Mouse (Mus musculus) left cerebral cortex, postnatal 4 days (tissue): ENCODE measurements around the gene Tcf20. TPM values are rescaled to one million over a fixed set of nuclear protein-coding genes. Genes with fewer than 3 reads are reported as not detected.

Experiments used
- DNase-seq: peaks from one replicate; pipeline ENCODE4 v3.0.0-alpha.2; 2022
- intact Hi-C: fragments of 180-260 bp; cut with DNase I; formaldehyde crosslinking; loops from one replicate; pipeline ENCODE4 v1.15.1; 2025
- microRNA-seq: library from miRNA; unstranded; fragments of <30 nt; microRNA quantifications from one replicate; pipeline ENCODE4 v1.2.0, GENCODE M21; 2022
- total RNA-seq, 2 experiments: library from RNA; stranded (reverse); gene quantifications; 2 replicates each; pipeline ENCODE4 v1.2.3; 2021

Gene Tcf20
- total RNA-seq, 2 experiments from 2014 or later, result 142 to 145 TPM

DNA sequence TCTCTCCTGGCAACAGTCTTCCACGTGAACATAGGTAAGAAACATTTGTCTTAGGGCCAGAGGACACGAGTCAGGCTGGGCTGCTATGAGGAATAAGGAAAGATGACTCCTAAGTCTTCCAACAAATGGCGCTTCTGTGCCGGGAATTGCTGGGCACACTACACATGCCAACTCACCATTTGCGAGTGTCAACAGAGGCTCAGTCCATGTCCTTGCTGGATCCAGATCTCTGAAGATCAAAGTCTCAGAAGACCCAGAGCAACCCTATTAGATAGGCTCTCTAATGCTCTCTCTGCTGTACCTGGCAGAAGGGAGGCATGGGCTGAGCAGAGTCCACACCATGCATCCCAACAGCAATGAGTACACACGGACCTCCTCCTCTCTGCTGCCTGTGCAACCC lies 222.8 kb downstream of the Tcf20 start:
- intact Hi-C loops, result no loop called here
- DNase-seq, result no peak

DNA sequence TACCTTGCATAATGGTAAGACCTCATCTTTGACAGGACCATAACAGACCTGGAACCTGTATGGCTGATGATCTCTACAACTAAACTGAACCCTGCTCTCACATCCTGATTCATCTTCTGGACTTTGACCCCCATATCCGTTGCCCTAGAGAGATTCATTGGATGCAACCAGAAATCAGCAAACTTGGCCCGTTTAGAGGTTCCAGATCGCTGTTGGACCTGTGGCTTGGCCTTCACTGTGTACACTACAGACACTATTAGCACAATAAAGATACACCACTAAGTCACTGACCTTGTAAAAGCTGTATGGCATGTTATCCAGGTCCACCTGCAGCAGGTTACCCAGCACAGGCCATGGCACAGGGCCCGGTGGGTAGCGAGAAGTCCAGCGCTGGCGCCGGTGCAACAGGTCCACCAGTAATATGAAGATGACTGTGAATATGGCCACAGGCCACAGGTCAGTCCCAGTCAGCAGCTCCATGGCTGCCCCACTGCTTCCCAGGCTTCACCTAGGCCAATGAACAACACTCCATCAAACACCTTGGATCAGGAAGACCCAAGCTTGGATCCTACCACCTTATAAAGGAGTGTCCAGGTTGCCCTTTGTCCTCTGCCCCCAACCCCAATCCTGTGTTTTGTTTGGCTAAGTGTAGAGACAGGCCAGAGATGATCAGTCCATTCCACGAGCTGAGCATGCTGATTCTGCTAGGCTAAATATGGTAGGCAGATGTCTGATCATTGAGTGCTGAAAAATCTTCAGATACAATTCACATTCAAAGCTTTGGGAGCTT lies 223.8 kb downstream of the Tcf20 start, which contains the start of gene Cyp2d40:
Gene Cyp2d40 (minus strand): TSS at position 553 of the 790 bp plus-strand sequence.
- no peak for DNase-seq
- intact Hi-C loops, result no loop called here

Small RNAs within 50 kb of the gene (microRNA-seq; reads per million reads assigned to microRNA genes)
- gene Gm27618 (not detected), gene Mir3080 (32.5 reads per million, percentile 40 among the genes with 10 or more reads in this experiment)

Other genes with a start within 250 kb of the Tcf20 start
- not detected for gene Cyp2d40, start 223.7 kb downstream of the Tcf20 start, total RNA-seq
- gene Cyp2d26, start 193.6 kb downstream of the Tcf20 start, total RNA-seq, result under 1 TPM in 1 of 2 experiments, not detected in 1; 0.40 TPM
- gene Nfam1, start 45.4 kb upstream of the Tcf20 start, total RNA-seq, result 1 to 10 TPM; 2.0 to 2.1 TPM
- 1 to 10 TPM; 5.1 to 7.3 TPM for gene Serhl, start 101.6 kb upstream of the Tcf20 start, total RNA-seq
- gene Rrp7a, start 134.9 kb upstream of the Tcf20 start, total RNA-seq, result 100 to 1,000 TPM; 125 to 127 TPM
- 10 to 100 TPM; 92.9 to 94.2 TPM for gene Poldip3, start 161.5 kb upstream of the Tcf20 start, total RNA-seq
- 100 to 1,000 TPM; 106 TPM for gene Cyb5r3, start 184.7 kb upstream of the Tcf20 start, total RNA-seq